Mouse (Mus musculus) retina, adult 2 months (tissue): ENCODE measurements around the gene Btbd16.
A peak's percentile ranks its signal among the peaks of the same experiment; 100 is the strongest.

Source experiments
- DNase-seq: peaks from one replicate; pipeline ENCODE4 v3.0.0-alpha.2; 2012; ENCODE audit warnings: low read depth, low spot score

Gene Btbd16

GRCm38 (mm10) chr7:130815601-130816000 lies 41.7 kb downstream of the Btbd16 start:
- DNase-seq = no peak

GRCm38 (mm10) chr7:130816243-130816642 lies 42.4 kb downstream of the Btbd16 start:
- no peak for DNase-seq

- no peak for DNase-seq
These were observed 44.9 kb downstream of the Btbd16 start for GRCm38 (mm10) chr7:130818813-130819212.

- no peak for DNase-seq
These were observed 45.8 kb downstream of the Btbd16 start for GRCm38 (mm10) chr7:130819624-130820023.

DNA sequence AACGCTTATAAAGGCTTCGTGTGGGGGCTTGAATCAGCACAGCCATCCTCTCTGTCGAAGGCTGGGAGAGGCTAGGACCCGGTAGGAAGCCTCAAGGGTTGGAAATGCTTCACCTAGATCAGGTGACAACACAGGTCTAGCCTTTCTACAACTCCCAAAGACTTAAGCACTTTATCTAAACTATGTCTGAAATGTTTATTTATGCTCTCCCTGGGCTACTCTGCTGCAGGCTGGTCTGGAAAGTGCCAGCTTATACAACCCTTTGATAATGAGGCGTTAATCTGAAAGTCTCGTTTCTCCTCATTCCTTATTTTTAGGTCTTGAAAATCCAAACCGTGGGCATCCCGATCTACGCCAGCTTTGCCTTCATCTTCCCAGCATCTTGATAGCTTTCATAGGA lies 50.1 kb downstream of the Btbd16 start:
- DNase-seq = no peak

GRCm38 (mm10) chr7:130826343-130826742 lies 52.5 kb downstream of the Btbd16 start:
- DNase-seq = no peak

- peak; percentile 43 for DNase-seq
These were observed 53.6 kb downstream of the Btbd16 start for GRCm38 (mm10) chr7:130827431-130827830.

DNA sequence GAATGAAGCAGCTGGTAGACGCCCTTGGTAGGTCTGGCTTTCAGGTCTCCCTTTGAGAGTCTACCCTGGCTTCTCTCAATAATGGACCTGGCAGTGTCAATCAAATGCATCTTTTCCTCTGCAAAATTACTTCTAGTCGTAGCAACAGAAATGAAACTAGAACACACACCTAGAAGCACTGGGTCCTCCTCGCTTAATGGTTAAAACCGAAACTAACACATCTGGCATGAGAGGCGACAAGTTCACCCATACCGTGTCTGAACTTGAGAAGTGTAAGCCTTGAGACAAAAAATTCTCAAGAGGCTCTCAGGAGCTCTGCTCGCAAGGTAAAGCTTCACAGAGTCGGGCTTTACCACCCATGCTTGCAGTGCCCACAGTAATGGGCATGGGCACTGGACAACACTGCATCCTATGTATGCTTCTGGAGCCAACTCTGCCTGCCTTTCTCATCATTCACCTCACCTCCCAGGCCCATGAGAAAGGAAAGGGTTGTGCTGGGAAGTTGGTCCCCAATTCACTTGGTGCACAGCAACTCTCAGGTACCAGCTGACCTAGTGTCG lies 54.1 kb downstream of the Btbd16 start:
- DNase-seq = no peak

DNA sequence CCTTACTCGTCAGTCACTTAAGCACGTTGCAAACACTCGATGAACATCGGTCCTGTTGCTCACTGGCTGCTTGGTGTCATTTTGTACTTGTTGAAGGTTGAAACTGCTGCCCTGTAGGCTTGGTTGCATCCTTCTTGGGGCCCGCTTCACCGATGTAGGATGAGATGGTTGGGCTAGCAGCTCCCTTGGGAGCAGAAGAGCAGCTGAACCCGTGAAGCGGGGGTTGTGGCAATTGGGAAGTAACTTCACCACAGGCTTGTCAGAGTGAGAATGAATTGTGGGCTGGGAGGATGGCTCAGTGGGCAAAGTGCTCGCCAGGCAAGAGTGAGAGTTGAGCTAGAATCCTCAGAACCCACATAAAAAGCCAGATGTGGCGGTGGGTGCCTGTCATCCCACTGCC lies 54.6 kb downstream of the Btbd16 start:
- no peak for DNase-seq

GRCm38 (mm10) chr7:130831586-130831985 lies 57.7 kb downstream of the Btbd16 start:
- no peak for DNase-seq

DNA sequence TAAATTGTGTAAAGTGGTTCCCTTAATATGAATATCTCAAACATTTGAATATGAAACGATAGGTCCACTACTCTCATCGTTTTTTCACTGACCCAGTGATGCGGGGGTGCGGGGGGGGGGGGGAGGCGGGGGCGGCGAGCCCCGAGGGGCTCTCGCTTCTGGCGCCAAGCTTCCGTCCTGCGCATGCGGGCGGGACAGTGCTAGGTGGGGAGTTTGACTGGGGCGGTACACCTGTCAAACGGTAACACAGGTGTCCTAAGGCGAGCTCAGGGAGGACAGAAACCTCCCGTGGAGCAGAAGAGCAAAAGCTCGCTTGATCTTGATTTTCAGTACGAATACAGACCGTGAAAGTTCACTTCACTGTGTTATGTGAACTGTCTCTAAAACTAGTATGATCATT lies 60.4 kb downstream of the Btbd16 start:
- DNase-seq = peak; percentile 56

GRCm38 (mm10) chr7:130834958-130835861 lies 61.3 kb downstream of the Btbd16 start:
- DNase-seq = no peak

- no peak for DNase-seq
These were observed 62.2 kb downstream of the Btbd16 start for GRCm38 (mm10) chr7:130836066-130836465.

DNA sequence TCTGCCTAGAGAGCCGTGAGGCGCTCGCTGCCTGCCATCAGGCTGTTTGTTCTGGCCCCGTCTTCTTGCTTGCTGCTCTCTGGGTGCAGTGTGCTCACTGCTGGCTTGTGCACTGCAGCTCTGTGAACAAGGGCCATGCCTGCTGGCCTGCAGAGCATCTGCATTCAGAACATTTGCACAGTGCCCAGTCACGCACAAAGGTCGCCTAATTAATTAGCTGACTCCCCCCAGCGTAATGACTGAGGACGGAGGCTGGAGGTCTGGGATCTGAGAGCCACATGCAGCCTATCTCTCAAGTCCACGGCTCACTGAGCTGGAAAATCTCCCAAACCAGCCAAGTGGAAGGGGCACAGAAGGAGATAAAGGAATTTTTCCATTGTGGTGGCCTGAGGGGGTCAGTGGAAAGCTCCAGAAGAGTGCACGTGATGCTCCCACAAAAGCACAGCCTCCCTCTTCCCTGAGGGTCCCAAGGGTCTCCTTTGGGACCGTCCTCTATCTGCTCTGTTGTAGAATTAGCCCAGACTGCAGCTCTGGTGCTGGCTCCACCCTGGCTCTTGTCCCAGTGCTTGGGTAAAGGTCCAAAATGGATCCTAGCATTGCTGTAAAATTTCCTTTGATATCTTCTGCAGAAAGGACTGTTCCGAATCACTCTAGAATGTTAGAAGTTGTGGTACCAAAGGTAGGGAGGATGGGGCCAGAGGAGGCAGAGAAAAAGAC lies 64.2 kb downstream of the Btbd16 start:
- peak; percentile 60 for DNase-seq

- no peak for DNase-seq
These were observed 64.8 kb downstream of the Btbd16 start for GRCm38 (mm10) chr7:130838658-130839025.

DNA sequence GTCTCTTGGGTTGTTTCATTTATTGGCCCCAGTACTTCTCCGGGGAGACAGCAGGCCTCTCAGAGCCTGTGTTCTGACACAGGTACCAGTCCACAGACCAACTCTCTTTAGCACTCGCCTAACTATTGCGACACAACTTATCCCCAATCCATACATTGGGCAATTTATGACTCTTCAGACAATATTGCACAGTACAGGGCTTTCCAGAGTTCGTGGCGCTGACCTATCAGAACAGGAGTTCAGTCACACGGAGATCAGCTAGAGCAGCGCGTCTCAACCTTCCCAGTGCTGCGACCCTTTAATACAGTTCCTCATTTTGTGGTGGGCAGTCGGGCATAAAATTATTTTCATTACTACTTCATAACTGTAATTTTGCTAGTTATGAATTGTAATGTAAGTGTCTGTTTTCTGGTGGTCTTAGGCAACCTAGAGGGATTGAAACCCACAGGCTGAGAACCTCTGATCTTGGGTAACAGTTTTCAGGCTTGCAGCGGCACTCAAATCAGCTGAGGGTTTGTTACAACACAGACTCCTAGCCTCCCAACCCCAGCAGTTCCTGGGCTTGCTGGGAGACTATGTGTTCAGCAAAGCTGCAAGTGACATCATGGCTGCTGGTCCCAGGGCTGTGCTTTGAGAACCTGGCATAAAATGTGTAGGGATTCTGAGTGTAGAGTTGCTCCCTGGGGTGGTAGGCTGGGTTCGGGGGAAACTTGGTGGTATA lies 65.7 kb downstream of the Btbd16 start:
- DNase-seq = no peak

DNA sequence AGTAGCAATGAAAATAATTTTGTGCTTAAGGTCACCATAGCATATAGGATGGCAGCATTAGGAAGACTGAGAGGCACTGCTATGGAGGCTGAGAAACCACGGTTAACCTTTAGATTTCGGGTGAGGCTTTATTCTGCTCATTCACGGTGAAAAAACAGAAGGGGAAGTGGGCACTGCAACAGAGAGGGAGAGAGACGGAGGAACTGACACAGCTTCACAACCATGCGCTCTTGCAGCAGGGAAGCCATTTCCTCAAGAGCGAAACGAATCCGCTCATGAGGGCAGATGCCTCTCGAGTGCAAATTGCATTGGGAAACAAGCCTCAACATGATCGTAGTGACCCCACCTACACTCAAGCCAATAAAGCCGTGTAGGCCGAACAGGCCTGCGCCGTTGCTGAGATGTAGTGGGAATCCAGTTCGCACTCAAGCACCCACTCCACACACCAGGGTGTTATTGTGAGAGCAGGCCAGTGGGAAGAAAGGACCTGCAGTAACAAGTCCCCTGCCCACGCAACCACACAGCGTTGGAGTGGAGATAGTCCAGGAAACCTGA lies 73.4 kb downstream of the Btbd16 start:
- DNase-seq = no peak

DNA sequence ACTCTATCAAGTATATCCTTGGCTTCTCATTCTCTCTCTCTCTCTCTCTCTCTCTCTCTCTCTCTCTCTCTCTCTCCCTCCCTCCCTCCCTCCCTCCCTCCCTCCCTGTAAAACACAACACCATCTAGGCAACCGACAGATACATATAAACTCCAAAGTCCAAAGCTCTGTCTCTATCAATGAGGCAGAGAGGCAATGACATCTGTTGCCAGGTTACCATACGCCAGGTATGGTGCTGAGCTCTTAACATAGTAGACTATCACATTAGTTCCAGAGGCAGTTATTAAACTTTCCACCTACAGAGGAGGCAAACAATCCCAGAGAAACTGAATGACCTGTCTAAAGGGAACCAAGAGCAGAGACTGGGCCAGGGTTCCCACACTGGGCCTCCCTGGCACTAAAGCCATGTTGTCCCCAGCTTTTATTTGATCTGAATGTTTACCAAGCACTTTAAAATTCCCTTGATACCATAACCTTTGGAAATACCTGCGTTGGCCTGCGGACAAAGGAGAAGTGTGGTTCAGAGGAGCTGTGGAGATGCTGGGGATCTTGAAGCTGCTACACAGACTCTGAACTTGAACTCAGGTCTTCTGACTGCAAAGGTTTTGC lies 80.9 kb downstream of the Btbd16 start:
- DNase-seq = no peak

- no peak for DNase-seq
These were observed 81.8 kb downstream of the Btbd16 start for GRCm38 (mm10) chr7:130855681-130856080.

- DNase-seq = no peak
These were observed 84.1 kb downstream of the Btbd16 start for GRCm38 (mm10) chr7:130857973-130858372.

DNA sequence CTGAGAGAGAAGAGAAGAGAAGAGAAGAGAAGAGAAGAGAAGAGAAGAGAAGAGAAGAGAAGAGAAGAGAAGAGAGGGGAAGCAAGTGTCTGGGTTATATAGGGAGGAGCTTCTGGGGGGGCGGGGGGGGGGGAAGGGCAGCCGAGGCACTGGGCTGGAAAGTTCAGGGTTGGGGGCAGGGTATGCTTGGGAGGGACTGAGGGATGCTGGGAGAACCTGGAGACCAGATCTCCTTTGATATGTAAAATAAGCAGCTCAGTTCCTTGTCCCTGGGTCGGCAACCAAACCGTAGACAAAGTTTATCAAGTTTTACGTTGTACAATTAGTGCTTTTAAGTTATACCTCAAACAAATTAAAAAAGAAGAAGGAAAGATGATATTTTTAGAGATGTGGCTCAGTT lies 86.1 kb downstream of the Btbd16 start:
- DNase-seq = no peak
